Mouse (Mus musculus): ENCODE measurements around the gene Psmb8.

DNA sequence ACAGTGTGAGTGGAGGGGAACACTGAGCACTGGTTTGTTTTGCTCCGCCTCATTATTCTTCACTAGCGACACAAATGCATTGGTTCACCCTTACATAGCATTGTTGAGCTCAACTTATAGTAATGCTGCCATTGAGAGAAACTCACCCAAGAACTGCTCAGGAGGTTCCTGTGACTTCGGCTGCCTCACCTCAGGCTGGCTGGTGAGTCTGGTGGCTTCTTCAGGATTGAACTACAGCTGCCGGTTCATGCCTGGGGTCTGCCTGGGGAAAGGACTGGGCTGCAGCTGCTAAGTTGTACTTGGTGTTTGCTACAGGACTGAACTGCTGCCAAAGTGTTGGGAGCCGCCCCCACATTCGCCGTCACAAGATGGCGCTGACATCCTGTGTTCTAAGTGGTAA lies 27.9 kb downstream of the Psmb8 start:
- no peak for TF ChIP-seq CTCF (IDR thresholded peaks at IDR 0.05; ENCODE audit: low read depth)
- TF ChIP-seq EP300 (IDR thresholded peaks at IDR 0.05; ENCODE audit: low read depth): no peak

Data from heart, postnatal 0 days (tissue).